Mouse (Mus musculus) midbrain, postnatal 0 days (tissue): Measurements from ENCODE around the gene Nat9. TPM values are rescaled to one million over a fixed set of nuclear protein-coding genes. Genes with fewer than 3 reads are reported as not detected.

Experiments used
- ATAC-seq: fragments of 200-750 bp; cut with Nextera tagmentation; 2 replicates; pipeline ENCODE4 v1.8.0; 2017; ENCODE audit warnings: moderate number of reproducible peaks, mild to moderate bottlenecking, moderate TSS enrichment, moderate library complexity; ENCODE audit not compliant: low FRiP score
- DNase-seq: peaks from one replicate; pipeline ENCODE4 v3.0.0-alpha.2; 2015; ENCODE audit warnings: low spot score
- H3K27ac ChIP-seq: fragments of 300-500 bp; sonication (generic); 2 replicates; pipeline ENCODE4 v1.5.1; 2014; ENCODE audit warnings: low read depth, mild to moderate bottlenecking, low read length, mixed read lengths
- H3K27me3 ChIP-seq: fragments of 300-500 bp; sonication (generic); 2 replicates; pipeline ENCODE4 v1.6.1; 2014; ENCODE audit warnings: low read length, control low read depth, mixed read lengths; ENCODE audit not compliant: insufficient read depth
- H3K36me3 ChIP-seq: fragments of 300-500 bp; sonication (generic); 2 replicates; pipeline ENCODE4 v1.6.1; 2014; ENCODE audit warnings: low read length, control low read depth, mixed read lengths; ENCODE audit not compliant: insufficient read depth
- H3K4me1 ChIP-seq: fragments of 300-500 bp; sonication (generic); 2 replicates; pipeline ENCODE4 v1.6.1; 2014; ENCODE audit warnings: mild to moderate bottlenecking, control low read depth, antibody characterized with exemption, low read length, mixed read lengths; ENCODE audit not compliant: insufficient read depth
- H3K4me2 ChIP-seq: fragments of 300-500 bp; sonication (generic); 2 replicates; pipeline ENCODE4 v1.6.1; 2014; ENCODE audit warnings: low read depth, mild to moderate bottlenecking, low read length, mixed read lengths; ENCODE audit not compliant: poor library complexity, severe bottlenecking
- H3K4me3 ChIP-seq: fragments of 300-500 bp; sonication (generic); 2 replicates; pipeline ENCODE4 v1.5.1; 2014; ENCODE audit warnings: low read depth, mild to moderate bottlenecking, low read length, moderate library complexity
- H3K9ac ChIP-seq: fragments of 300-500 bp; sonication (generic); replicated peaks from 2 replicates; pipeline ENCODE4 v1.6.1; 2014; ENCODE audit warnings: mild to moderate bottlenecking, low read length, moderate library complexity, mixed read lengths; ENCODE audit not compliant: poor library complexity, severe bottlenecking
- H3K9me3 ChIP-seq: fragments of 300-500 bp; sonication (generic); 2 replicates; pipeline ENCODE4 v1.6.1; 2016; ENCODE audit warnings: low read length, control low read depth
- CTCF ChIP-seq: IDR thresholded peaks from 2 replicates; pipeline ENCODE4 v1.5.1; 2016; ENCODE audit warnings: antibody characterized with exemption, mild to moderate bottlenecking
- WGBS: fragments of 180-500 bp; shearing (Covaris S2); extraction: QIAGEN DNeasy Blood & Tissue Kit; methylation state at CpG from one replicate; pipeline ENCODE4 v1.1.7; 2014; 5-methylcytosine and 5-hydroxymethylcytosine counted together
- polyA plus RNA-seq: library from polyadenylated mRNA; unstranded; fragments of >200 nt; fragmentation: Nextera tagmentation; extraction: Ambion mirVana; gene quantifications from 2 replicates; pipeline ENCODE4 v1.2.1, GENCODE M21; 2015
- total RNA-seq: library from RNA; depleted of rRNA; stranded (reverse); fragments of >200 nt; gene quantifications from 2 replicates; pipeline ENCODE4 v1.2.3, GENCODE M21; 2014; rRNA removed

Gene Nat9
- total RNA-seq (13.0 and 19.3 TPM in 2 replicates), polyA plus RNA-seq (17.5 and 20.1 TPM in 2 replicates)

DNA sequence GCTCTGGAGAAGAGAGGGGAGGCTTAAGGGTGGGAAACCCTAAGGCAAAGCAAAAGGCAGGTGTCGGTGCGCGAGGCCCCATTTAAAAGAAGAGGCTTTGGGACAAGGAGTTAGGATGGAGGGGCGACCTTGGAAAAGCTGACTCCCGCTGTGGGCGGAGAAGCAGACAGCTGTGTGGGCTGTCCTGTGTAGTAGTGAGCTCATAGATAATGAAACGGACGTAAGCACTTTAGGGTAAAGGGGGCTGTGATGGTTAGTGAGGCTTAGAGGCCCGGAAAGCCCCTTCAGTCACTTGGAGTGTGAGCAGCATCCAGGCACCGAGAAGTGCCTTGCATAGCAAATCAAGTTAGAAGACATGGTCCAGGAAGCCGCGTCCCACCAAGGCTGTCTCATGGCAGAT lies at the start of gene Nat9:
Gene Nat9, minus strand, starts transcription at position 167 of the 400 bp plus-strand sequence.
- peak within 1 kb of the TSS; percentile 81 for H3K9ac ChIP-seq
- H3K4me3 ChIP-seq: peak within 1 kb of the TSS; percentile 67
- ATAC-seq (peak; percentile 35; the same call in 1 of the 2 replicates), DNase-seq (no peak)
- no peaks in the 10 kb centered on the region for H3K9me3 ChIP-seq
- H3K36me3 ChIP-seq: peaks cover 6% of the 10 kb centered on the region; the same call in 1 of the 2 replicates
- WGBS: 8% methylated on average over 12 of the region's 12 CpGs
- H3K27me3 ChIP-seq: no peaks in the 10 kb centered on the region
- peak within 1 kb of the TSS; percentile 84 for H3K4me2 ChIP-seq
- 0 out of 2 replicates have a peak, but pooled peaks cover 5% of the 10 kb centered on the region for H3K4me1 ChIP-seq
- H3K27ac ChIP-seq: peak within 1 kb of the TSS; percentile 82
- no peak for TF ChIP-seq CTCF

GRCm38 (mm10) chr11:115236570-115236969 lies 48.9 kb upstream of the Nat9 start:
- Histone ChIP-seq H3K27ac (no peak overlapping the region), H3K4me3 (no peak overlapping the region), H3K4me2 (no peak overlapping the region), H3K4me1 (peaks cover 3% of the 10 kb centered on the region; the same call in 1 of the 2 replicates), H3K36me3 (peaks cover 7% of the 10 kb centered on the region), H3K9ac (no peak overlapping the region), H3K9me3 (no peaks in the 10 kb centered on the region), H3K27me3 (no peaks in the 10 kb centered on the region)
- 67% methylated on average over 5 of the region's 5 CpGs for WGBS
- ATAC-seq (no peak), DNase-seq (no peak)
- TF ChIP-seq CTCF: no peak

DNA sequence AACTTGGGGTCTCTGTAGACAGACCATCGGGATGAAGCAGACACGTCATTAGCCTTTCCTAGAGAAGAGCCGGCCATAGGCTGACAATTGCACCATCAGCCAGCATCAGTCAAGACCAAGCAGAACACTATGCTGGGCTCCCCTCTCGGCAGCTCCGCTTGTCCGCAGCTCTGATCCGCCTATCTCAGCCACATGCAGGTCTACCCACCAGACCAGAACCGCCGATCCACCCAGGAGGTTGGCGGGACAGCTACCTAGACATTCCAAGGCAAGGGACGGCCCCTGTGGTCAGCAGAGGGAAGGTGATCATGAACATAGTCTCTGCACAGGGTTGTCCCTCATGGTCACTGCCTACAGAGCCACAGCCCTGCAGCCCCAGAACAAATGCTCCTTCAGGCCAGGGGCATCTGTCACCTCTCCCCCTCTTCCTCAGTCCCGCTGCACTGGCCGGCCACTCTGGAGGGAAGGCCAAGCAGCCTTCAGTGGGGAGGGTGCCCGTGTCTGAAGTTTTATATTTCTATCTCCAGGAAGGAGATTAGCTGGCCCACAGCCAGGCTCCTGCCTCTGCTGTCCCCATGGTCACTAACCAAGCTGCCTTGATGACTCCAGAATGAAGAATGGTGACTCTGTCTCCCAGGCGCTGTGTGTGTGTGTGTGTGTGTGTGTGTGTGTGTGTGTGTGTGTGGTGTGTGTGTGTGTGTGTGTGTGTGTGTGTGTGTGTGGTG lies 46.8 kb upstream of the Nat9 start:
- WGBS: 71% methylated on average over 15 of the region's 15 CpGs
- H3K9ac ChIP-seq: no peak overlapping the region

DNA sequence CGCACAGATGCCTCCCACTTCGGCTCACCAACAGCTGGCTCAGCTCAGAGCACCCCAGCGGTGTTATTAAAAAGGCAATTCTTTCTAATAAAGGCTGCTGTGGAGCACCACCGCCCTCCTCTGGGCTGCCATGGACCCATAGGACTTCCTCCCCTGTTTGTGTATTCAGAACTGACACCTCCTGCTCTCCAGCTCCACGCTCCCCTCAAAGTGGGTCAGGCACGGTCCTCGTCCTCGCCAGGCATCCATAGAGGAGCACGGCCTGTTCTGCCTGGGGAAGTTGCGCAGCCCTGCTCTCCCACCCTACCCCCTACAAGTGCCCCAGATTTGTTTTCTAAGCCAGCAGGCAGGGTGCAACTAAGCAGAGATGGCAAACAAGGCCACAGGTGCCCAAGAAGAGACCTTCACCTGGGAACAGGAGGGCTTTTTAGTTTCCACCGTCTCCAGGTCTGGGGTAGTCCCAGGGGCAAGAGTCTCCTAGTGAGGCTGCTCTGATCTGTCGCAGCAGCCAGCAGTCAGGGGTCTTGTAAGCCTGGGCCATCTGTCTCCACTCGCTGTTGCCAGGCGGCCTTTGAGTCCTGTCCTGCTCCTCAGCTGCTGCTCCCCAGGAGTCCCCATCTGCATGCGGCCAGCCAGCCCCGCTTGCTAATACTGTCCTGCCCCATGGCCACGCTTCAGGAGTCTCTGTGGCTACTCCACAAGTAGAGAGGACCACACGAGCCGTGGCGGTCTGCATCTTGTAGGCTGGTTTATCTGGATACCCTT lies 46.0 kb upstream of the Nat9 start:
- Histone ChIP-seq H3K4me2 (no peak overlapping the region), H3K9ac (peak overlapping the region; percentile 13; the same call in 1 of the 2 replicates), H3K27ac (no peak overlapping the region), H3K36me3 (no peaks in the 10 kb centered on the region), H3K4me1 (peaks cover 3% of the 10 kb centered on the region; the same call in 1 of the 2 replicates), H3K27me3 (no peaks in the 10 kb centered on the region), H3K4me3 (no peak overlapping the region), H3K9me3 (no peaks in the 10 kb centered on the region)
- peak; percentile 59 for DNase-seq
- TF ChIP-seq CTCF: peak; percentile 57
- WGBS: 41% methylated on average over 20 of the region's 20 CpGs
- ATAC-seq: peak; percentile 63

More for the DNA sequence above, 46.8 kb upstream of the Nat9 start:
- no peak for TF ChIP-seq CTCF
- peak; percentile 74 for DNase-seq
- Histone ChIP-seq H3K4me2 (no peak overlapping the region), H3K27me3 (no peaks in the 10 kb centered on the region), H3K4me1 (peaks cover 3% of the 10 kb centered on the region; the same call in 1 of the 2 replicates), H3K27ac (no peak overlapping the region), H3K36me3 (no peaks in the 10 kb centered on the region), H3K4me3 (no peak overlapping the region), H3K9me3 (no peaks in the 10 kb centered on the region)
- no peak for ATAC-seq

GRCm38 (mm10) chr11:115232889-115233288 lies 45.2 kb upstream of the Nat9 start:
- no peak for TF ChIP-seq CTCF
- no peak for ATAC-seq
- H3K4me1 ChIP-seq: peaks cover 4% of the 10 kb centered on the region; the same call in 1 of the 2 replicates

More at GRCm38 (mm10) chr11:115232889-115233288, 45.2 kb upstream of the Nat9 start:
- no peaks in the 10 kb centered on the region for H3K36me3 ChIP-seq
- DNase-seq: no peak
- H3K4me3 ChIP-seq: no peak overlapping the region
- no peak overlapping the region for H3K27ac ChIP-seq
- H3K9ac ChIP-seq: peak overlapping the region; percentile 39; the same call in 1 of the 2 replicates
- no peaks in the 10 kb centered on the region for H3K27me3 ChIP-seq
- WGBS: 65% methylated on average over 5 of the region's 5 CpGs
- H3K4me2 ChIP-seq: no peak overlapping the region
- H3K9me3 ChIP-seq: no peaks in the 10 kb centered on the region
